Mouse (Mus musculus) liver, postnatal 0 days (tissue): ENCODE results near the gene Ddx1.

ENCODE experiments used
- CTCF ChIP-seq: sonication (generic); IDR thresholded peaks from 2 replicates; pipeline ENCODE4 v1.5.1; 2016; ENCODE audit warnings: antibody characterized with exemption, low read depth
- EP300 ChIP-seq: IDR thresholded peaks from 2 replicates; pipeline ENCODE4 v1.6.1; 2016; ENCODE audit warnings: antibody characterized with exemption, low read depth, mild to moderate bottlenecking

- TF ChIP-seq EP300 (no peak), CTCF (no peak)
Measured at GRCm38 (mm10) chr12:13208983-13209451, 40.0 kb downstream of the Ddx1 start.
